Mouse (Mus musculus): ENCODE results near the gene Prkcd. TPM values are rescaled to one million over a fixed set of nuclear protein-coding genes. Genes with fewer than 3 reads are reported as not detected.

The Prkcd gene
- 112 and 123 TPM in 2 replicates for polyA plus RNA-seq (2012; rRNA removed)

GRCm38 (mm10) chr14:30625856-30626726 is at the start of gene Prkcd:
Prkcd (minus strand) TSS chr14:30626210.
- DNase-seq (ENCODE audit: low read depth) = no peak

GRCm38 (mm10) chr14:30674947-30675346 is 48.9 kb upstream of the Prkcd start:
- no peak for DNase-seq (ENCODE audit: low read depth)

DNA sequence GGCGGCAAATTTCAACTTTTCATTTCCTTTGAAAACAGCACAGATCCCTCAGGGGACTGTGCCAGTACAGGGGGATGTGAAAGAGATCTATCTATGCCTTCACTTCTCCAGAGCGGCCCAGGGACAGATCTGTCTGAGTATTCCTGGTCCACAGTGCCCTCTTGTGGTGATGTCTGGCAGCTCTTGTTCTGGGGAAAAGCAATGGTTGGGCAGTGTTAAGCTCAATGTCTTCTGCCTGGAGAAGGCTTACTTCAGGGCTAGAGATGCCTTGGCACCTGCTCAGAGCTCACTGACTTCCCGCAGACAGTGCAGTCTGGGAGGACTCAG is 45.9 kb upstream of the Prkcd start:
- no peak for DNase-seq (ENCODE audit: low read depth)

DNA sequence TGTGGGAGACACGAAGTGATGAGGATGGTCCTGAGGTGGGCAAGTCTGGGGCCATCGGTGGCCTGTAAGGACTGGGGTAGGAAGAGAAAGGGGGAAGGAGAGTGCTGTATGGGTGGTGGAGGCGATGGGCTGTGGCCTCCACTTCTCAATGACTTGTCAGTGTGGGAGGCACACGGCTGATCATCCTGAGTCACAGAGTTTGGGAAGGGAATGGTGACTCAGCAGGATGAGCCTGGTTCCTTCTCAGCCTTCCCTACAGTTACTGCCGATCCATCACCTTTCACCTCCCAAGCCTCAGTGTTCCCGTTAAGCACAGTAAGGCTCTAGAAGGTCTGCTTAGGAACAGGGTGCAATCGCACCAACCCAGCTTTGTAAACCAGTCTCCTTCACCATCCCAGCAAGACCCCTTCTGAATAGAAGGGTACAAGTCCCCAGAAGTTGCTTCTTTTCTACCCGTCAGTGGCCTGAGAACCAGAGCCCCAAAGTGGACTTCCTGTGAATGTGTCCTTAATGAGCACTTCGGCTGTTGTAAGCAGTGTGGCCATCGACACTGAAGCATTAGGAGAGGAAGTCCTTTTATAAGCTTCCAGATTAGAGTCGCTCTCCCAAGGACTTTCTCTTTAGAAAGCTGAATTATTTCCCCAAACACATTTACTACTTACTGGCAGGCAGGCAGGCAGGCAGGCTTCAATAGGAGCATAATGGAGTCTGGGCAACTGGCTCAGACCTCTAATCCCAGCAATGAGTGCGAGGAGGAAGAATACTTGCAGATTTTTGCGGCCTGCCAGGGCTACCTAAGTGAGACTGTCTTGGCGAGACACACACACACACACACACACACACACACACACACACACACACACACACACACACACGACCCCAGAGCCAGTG is 45.3 kb upstream of the Prkcd start:
- no peak for DNase-seq (ENCODE audit: low read depth)

DNA sequence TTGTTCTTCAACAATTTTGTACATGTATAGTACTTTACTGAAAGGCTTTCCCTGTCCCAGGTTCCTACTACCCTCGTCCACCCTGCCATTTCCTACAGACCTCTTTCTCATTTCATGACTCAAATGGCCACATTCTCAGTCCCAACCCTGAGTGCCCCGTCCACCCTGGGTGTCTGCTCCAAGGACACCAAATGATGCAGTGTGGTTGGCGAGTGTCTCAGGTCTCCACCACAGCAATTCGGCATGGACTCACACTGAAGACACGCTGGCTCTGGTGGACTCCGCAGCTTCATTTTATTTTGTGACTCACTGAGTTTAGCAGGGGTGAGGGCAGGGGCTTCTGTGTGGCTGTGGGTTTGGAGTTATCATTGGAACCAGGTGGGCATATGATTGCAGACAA is 44.2 kb upstream of the Prkcd start:
- DNase-seq (ENCODE audit: low read depth) = no peak

- no peak for DNase-seq (ENCODE audit: low read depth)
Measured at GRCm38 (mm10) chr14:30666604-30667003, 40.6 kb upstream of the Prkcd start.

- no peak for DNase-seq (ENCODE audit: low read depth)
Measured at GRCm38 (mm10) chr14:30666061-30666460, 40.1 kb upstream of the Prkcd start.

DNA sequence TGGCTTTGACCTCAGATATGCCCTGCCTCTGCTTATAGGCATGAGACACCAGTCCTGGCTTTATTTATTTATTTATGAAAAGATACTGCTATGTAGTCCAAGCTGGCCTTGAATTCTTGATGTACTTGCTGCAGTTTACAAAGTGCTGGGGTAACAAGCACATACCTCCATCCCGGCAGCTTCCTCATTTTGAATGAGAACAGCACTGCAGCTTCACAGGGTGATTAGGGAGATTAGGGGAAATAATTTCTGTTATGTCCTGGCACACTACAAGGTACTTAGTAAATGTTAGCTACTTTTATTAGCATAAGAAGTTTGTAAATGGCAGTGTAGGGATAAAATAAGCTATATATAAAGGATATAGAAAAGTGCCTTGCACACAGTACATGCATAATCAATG is 29.5 kb upstream of the Prkcd start:
- DNase-seq (ENCODE audit: low read depth) = no peak

- DNase-seq (ENCODE audit: low read depth) = no peak
Measured at GRCm38 (mm10) chr14:30654691-30655228, 28.8 kb upstream of the Prkcd start.

DNA sequence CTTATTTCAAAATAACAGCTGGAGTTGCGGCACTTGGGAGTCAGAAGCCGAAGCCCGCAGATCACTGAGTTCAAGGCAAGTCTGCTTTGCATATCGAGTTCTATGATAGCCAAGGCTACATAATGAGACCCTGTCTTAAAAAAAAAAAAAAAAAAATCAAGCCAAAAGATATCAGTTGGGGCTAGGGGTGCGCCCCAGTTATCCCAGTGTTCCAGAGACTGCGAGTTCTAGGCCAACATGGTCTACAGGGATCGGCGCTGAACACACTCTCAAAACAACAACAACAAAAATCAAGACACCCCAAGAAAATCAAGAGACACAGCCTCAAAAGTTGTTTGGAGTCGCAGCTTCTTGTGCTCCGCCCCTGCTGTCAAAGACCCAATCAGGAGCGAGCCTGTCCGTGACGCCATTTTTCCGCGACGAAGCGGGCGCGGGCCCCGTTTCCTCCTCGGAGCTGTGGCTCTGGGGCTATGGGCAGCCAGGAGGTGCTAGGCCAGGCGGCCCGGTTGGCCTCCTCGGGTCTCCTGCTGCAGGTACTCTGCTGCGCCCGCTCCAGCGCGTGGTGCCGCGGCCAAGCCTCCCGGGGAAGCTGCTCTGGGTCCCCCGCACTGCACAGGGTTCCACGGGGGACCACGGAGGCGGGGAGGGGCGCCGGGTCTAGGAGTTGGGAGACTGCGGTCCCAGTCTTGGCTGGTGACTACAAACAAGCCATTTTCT is 28.1 kb upstream of the Prkcd start, which contains the start of gene Rft1:
TSS of gene Rft1 (plus strand) at position 418 of the 717 bp plus-strand sequence.
- peak; percentile 30 for DNase-seq (ENCODE audit: low read depth)

GRCm38 (mm10) chr14:30650969-30651368 is 25.0 kb upstream of the Prkcd start:
- DNase-seq (ENCODE audit: low read depth) = no peak

- no peak for DNase-seq (ENCODE audit: low read depth)
Measured at GRCm38 (mm10) chr14:30649745-30650144, 23.7 kb upstream of the Prkcd start.

DNA sequence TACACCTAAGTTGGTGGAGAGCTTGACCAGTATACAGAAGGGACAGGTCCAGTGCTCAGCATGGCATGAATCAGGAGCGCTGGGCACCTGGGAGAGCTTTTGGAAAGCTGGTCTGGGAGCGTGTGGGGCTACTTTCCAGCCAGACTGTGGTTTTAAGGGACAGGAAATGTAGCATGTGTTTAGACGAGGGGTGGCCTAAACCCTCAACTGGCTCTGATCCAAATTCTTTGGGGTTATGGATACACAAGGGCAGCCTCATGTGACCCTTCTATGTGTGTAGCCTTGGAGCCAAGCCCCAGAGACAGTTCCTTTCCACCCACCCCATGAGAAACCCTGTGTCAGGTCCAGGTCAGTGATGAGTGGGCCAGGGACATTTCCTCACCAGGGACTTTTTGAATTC is 22.5 kb upstream of the Prkcd start:
- no peak for DNase-seq (ENCODE audit: low read depth)

GRCm38 (mm10) chr14:30646486-30646885 is 20.5 kb upstream of the Prkcd start:
- no peak for DNase-seq (ENCODE audit: low read depth)

- DNase-seq (ENCODE audit: low read depth) = no peak
Measured at GRCm38 (mm10) chr14:30645066-30645465, 19.1 kb upstream of the Prkcd start.

GRCm38 (mm10) chr14:30644026-30644425 is 18.0 kb upstream of the Prkcd start:
- no peak for DNase-seq (ENCODE audit: low read depth)

DNA sequence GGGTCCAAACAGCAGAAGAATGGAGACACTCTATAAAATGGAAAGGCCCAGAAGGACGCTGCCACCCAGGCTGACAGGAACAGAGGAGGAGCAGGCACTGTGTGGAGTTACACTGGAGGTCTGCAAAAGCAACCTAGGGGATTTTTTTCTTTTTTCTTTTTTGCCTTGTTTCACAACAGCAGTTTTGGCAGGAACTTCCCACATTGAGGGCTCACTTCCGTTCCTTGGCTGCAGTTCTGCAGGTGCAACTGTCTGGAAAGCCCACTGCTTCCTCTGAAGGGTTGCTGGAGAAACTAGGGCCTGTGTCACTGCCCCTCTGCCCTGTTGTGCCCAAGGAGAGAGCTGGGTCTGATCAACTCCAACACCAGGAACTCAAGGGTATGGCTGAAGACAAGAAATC is 15.7 kb upstream of the Prkcd start:
- DNase-seq (ENCODE audit: low read depth) = no peak

- DNase-seq (ENCODE audit: low read depth) = no peak
Measured at GRCm38 (mm10) chr14:30638686-30639085, 12.7 kb upstream of the Prkcd start.

- DNase-seq (ENCODE audit: low read depth) = no peak
Measured at GRCm38 (mm10) chr14:30638009-30638408, 12.0 kb upstream of the Prkcd start.

DNA sequence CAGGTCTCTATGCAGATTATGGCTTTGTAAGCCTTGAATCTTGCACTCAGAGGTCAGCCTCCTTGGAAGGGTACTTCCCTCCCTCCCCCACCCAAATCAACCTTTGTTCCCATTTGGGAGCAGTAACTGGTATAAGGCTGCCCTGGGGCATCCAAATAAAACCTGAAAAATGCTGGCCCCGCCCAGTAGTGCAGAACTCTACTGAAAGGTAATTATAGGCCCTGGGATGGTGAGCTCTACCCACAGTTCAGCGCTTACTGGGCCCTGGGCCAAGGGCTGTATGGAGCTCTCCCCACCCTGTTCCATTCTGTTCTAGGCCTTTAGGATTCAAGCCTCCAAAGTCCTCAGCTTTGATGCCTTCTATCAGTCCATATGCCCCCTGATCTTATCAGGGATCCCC is 11.1 kb upstream of the Prkcd start:
- no peak for DNase-seq (ENCODE audit: low read depth)

GRCm38 (mm10) chr14:30636499-30636898 is 10.5 kb upstream of the Prkcd start:
- no peak for DNase-seq (ENCODE audit: low read depth)

All from gonadal fat pad, adult 2 months (tissue).